Mouse (Mus musculus) thymus, postnatal 10 days (tissue): ENCODE measurements around the gene Zfyve27.

Source experiments
- DNase-seq, 2 experiments: peaks; one replicate each; pipeline ENCODE4 v3.0.0; 2021; ENCODE audit warnings: low spot score in 2 of 2

The Zfyve27 gene

GRCm38 (mm10) chr19:42177461-42177860 is 13.7 kb downstream of the Zfyve27 start:
- DNase-seq, result no peak

- no peak for DNase-seq
These were observed 15.6 kb downstream of the Zfyve27 start for GRCm38 (mm10) chr19:42179356-42179755.

DNA sequence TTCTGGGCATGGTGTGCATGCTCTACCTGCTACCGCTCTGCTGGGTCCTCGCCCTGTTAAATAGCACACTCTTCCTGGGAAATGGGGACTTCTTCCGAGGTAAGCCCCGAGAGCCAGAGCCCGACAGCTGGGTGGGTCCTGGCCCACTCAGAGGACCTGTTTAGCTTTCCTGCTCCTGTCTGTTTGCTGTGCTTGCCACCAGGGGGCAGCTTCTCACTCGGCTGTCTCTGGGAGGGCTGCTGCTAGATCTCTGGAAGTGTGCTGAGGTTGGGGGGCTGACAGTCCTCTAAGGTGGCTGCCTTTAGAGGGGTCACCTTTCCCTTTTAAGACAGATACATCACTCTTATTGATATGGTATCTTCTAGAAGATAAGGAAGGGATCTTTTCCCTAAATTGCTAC is 18.9 kb downstream of the Zfyve27 start:
- DNase-seq, result no peak

DNA sequence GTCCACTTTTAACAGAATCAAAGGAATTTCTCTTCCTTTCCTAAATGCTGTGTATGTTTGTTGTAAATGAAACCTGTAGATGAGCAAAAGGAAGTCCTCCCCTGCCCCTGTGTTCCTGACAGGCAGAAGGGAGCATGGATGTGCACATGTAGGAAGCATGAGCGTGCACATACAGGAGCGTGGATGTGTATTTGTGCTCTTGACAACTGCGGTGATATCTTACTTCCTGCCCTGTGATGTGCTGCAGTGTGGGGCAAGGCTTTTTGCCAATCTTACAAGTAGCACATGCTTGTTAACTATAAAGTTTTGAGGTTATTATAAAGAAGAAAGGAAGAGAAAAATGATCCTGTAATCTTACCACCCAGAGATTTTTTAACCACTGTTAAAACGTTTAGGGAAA is 26.0 kb downstream of the Zfyve27 start:
- no peak for DNase-seq

- peak in 1 of 2 experiments; percentile 45 for DNase-seq
These were observed 26.7 kb downstream of the Zfyve27 start for GRCm38 (mm10) chr19:42190494-42190893.

GRCm38 (mm10) chr19:42193311-42193710 is 29.6 kb downstream of the Zfyve27 start:
- no peak for DNase-seq

GRCm38 (mm10) chr19:42196378-42196777 is 32.6 kb downstream of the Zfyve27 start:
- DNase-seq, result no peak

DNA sequence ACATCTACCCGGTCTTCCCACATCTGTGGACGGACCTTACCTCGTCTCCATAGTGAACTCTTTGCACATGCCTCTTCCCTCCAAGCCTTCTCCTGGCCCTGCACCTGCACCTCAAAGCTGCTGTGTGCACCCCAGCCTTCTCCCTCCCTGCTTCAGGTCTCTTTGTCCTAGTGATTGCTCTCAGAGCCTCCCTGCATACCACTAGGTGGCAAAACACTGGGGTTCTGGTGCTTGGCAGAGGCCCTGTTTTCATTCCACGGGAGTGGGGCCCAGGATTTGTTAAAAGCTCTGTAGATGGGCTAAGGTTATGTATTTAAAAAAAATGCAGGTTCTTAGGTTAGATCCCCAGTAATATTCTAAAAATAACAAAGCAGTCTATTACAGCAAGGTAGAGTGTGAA is 33.3 kb downstream of the Zfyve27 start:
- no peak for DNase-seq

- DNase-seq, result no peak
These were observed 34.3 kb downstream of the Zfyve27 start for GRCm38 (mm10) chr19:42198026-42198425.

DNA sequence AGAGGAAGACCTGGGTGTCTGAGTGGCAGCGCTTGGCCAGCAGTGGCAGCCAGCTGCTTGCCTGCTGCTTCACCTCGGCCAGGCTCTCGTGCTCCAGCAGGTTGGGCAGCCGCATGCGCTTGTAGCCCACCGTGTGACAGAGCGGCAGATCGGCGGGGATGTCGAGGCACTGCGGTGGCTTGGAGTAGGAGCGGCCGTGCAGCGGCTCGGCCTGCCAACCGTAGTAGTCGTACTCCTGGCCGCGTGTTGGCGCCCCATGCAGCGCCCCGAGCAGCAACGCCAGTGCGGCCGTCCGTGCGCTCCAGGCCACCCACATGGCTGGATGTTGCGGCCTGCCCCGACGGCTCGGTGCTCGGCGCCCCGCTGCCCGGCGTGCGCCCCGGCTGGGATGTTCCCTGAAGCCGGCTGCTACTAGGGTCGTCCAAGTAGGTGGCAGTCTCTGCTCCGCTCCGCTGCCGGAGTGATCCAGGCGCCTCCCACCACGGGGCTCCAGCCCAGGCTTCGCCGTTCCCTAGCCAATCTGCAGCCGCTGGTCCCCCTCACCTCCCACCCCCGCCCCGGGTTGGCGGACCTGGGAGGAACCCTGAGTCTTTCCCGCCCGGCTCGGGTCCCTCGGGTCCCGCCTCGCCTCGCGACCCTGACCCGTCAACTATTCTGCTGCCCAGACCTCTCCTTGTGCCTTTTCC is 38.1 kb downstream of the Zfyve27 start, which contains the start of gene Sfrp5:
Sfrp5 (minus strand) TSS at position 557 of the 686 bp plus-strand sequence.
- no peak for DNase-seq

- DNase-seq, result no peak
These were observed 38.7 kb downstream of the Zfyve27 start for GRCm38 (mm10) chr19:42202467-42202866.

GRCm38 (mm10) chr19:42204306-42204705 is 40.6 kb downstream of the Zfyve27 start:
- DNase-seq, result no peak

DNA sequence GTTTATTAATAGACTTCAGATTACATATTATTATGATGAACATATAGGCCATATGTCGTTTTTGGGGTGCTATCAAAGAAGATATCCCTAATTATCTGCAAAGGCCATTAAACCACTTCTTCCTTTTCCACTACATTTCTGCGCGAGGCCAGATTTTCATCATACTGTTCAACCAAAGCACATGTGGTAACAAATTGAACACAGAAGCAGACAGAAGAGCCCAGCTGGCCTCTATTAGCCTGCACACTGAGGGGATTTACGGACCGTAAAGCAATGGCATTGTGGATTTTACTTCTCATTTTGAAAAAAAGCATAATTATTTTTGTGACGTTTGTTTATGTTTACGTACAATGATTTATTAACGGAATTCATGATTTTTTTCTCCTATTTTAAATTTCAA is 41.5 kb downstream of the Zfyve27 start:
- DNase-seq, result no peak

- DNase-seq, result no peak
These were observed 45.7 kb downstream of the Zfyve27 start for GRCm38 (mm10) chr19:42209485-42209884.

DNA sequence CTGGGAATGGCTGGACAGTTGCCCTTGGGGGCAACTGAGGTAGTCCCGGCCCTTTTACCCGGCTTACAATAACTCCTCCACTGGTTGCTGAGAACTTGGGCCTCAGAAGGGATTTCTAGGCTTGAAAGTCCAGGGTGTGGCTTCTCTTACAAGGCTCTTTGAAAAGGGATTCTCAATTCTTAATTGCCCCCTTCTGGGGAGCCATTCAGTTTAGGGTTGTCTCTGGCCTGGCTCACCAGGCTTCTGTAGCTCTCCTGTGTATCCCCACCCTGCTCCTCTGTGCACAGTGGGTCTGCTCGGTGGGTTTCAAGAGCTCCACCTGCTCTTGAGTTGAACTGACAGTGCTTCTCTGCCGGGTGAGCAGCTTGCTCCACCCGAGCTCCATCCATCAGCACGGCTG is 46.2 kb downstream of the Zfyve27 start:
- DNase-seq, result no peak

- DNase-seq, result no peak
These were observed 48.2 kb downstream of the Zfyve27 start for GRCm38 (mm10) chr19:42211936-42212335.

DNA sequence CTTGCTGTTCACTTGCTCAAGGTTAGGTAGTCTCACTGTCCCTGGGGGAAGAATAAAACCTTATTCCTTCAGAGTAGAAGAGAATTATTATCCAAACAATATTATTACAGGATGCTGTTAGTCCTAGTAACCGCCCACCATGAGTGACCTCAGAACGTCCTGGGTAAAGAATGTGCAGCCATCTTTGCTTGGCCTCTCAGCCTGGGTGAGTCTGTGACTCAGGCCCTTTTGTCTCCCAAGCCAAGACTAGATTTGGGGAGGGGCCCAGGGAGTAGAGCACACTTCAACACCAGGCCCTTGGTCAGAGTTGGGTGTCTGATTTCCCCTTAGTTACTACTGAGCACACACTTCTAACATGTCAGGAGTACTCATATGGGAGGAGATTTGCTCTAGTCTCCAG is 50.9 kb downstream of the Zfyve27 start:
- DNase-seq, result no peak

GRCm38 (mm10) chr19:42216699-42217373 is 53.1 kb downstream of the Zfyve27 start:
- no peak for DNase-seq

GRCm38 (mm10) chr19:42217374-42217763 is 53.6 kb downstream of the Zfyve27 start:
- peak in 1 of 2 experiments; percentile 18 for DNase-seq

- DNase-seq, result no peak
These were observed 62.7 kb downstream of the Zfyve27 start for GRCm38 (mm10) chr19:42226451-42226850.

GRCm38 (mm10) chr19:42229499-42230287 is 65.9 kb downstream of the Zfyve27 start:
- no peak for DNase-seq

DNA sequence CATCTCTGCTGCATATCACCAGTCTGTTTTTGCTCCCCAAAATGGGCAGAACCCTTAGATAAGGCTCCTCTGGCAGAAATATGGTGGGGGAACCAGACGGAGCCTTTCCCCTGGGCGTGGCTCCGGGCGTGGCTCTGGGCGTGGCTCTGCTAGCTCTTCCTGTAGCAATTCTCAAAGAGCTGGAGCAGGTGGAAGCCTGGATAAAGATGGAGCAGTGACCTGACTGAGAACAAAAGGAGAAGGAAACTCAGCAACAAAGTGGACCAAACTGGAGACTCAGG is 66.5 kb downstream of the Zfyve27 start:
- no peak for DNase-seq

DNA sequence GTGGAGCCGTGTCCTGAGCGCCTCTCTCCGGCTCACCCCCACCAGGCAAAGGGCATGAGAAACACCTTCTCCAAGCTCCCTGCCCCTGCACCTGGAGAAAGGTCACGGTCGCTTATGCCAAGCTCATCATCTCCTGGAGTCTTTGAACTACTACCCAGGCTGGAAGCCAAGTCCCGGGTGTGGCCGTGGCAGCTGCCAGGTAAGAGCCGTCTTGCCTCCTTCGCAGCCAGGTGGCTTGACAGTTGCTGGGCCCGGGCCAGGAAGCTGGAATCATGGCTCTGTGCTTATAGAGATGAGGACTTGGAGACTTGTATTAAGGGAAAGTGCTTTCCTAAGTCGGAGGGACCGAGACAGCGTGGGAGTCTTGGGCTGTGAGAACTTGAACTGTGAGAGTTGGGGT is 67.2 kb downstream of the Zfyve27 start:
- DNase-seq, result no peak
